Mouse (Mus musculus) MEL (cell line): Measurements from ENCODE around the gene Vps13c.

Experiments
- EP300 ChIP-seq, 2 experiments: IDR thresholded peaks; 2 replicates each; pipeline ENCODE4 v1.6.1; 2011; ENCODE audit warnings: improper control_type of control experiment in 2 of 2, low read length in 2 of 2, low read depth in 1 of 2, mild to moderate bottlenecking in 1 of 2
- RAD21 ChIP-seq: IDR thresholded peaks from 2 replicates; pipeline ENCODE4 v1.6.1; 2011; ENCODE audit warnings: mild to moderate bottlenecking, low read depth, low read length, improper control_type of control experiment
- TBP ChIP-seq: IDR thresholded peaks from 2 replicates; pipeline ENCODE4 v1.8.0; 2011; ENCODE audit warnings: low read depth, low read length, improper control_type of control experiment

- no peak for TF ChIP-seq EP300 (IDR thresholded peaks at IDR 0.05; ENCODE audit: low read depth in 1 of 2, low read length in 2 of 2)
- no peak for TF ChIP-seq RAD21
- TF ChIP-seq TBP, result no peak
These were observed 29.1 kb upstream of the Vps13c start for GRCm38 (mm10) chr9:67811116-67811515.
